Mouse (Mus musculus) effector memory CD4-positive, alpha-beta T cell, adult 5 months (primary cell): ENCODE measurements around the gene Stk32c. TPM values are rescaled to one million over a fixed set of nuclear protein-coding genes. Genes with fewer than 3 reads are reported as not detected.

Experiments
- polyA plus RNA-seq: library from polyadenylated mRNA; unstranded; fragments of 100-300 nt; shearing (Covaris generic); gene quantifications from one replicate; pipeline ENCODE4 v1.2.1, GENCODE M21; 2017

Stk32c gene
- 4.6 TPM for polyA plus RNA-seq

GRCm38 (mm10) chr7:139212754-139213745, at the start of gene Stk32c, which contains the start of gene Lrrc27:
TSS of gene Stk32c (minus strand) at chr7:139213307.
TSS of gene Lrrc27 (plus strand) at chr7:139212988.

GRCm38 (mm10) chr7:139247881-139248614, 34.9 kb upstream of the Stk32c start, which contains the start of gene Pwwp2b:
TSS of gene Pwwp2b (plus strand) at chr7:139248482.

GRCm38 (mm10) chr7:139085629-139086194, 127.4 kb downstream of the Stk32c start, which contains the start of gene Dpysl4:
TSS of gene Dpysl4 (plus strand) at chr7:139086001.

Other genes starting within 250 kb of the Stk32c start
- not detected for gene Dpysl4, start 127.3 kb downstream of the Stk32c start, polyA plus RNA-seq
- 1.4 TPM for gene Lrrc27, start 319 bp downstream of the Stk32c start, polyA plus RNA-seq
- 3.6 TPM for gene Pwwp2b, start 35.2 kb upstream of the Stk32c start, polyA plus RNA-seq
- 9.2 TPM for gene Inpp5a, start 175.8 kb upstream of the Stk32c start, polyA plus RNA-seq